ENCODE assay signal across 19 mouse cellular contexts in the genomic region with DNA sequence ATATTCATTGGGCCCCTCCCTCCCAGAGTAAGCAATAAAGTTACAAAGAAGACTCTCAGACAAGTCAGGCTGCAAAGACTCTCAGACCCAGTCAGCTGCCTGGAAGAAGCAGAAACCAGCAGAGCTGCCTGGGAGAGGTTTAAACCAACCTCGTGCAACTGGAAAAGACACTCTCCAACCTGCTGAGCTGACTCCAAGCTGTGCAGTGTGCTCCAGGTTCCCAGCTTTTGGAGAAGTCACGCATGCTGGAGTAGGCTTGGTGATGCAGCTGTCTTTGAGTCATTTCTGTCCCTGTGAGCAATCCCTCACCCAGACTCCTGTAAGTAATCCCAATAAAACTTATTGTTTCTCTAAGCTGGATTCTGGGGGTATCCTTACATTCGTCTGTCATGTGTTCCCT.
"Had no signal": no experiment of that assay in that cellular context is flagged by ENCODE, and none has a peak within 500 bp of the region (broad histone marks: within the 10 kb centered on the region; RNA-seq: fewer than 3 reads in every experiment).

No protein-coding gene starts in this region.

- ATAC-seq: hindbrain, embryonic 16.5 days; inflammation-experienced regulatory T-cells, adult 6 months; intestine, embryonic 15.5 days; intestine, postnatal 0 days; liver, embryonic 12.5 days had no signal

- DNase-seq: gastrocnemius, adult 2 months; gastrocnemius, postnatal 10 days; gastrocnemius, postnatal 25 days; heart, adult 18-20 months; heart, postnatal 10 days; heart, postnatal 4 days; kidney, adult 18-20 months; kidney, adult 8-10 months; kidney, postnatal 10 days; kidney, postnatal 25 days; kidney, postnatal 4 days; layer of hippocampus, adult 9-11 months; layer of hippocampus, postnatal 36 days; left cerebral cortex, postnatal 4 days had no signal
